Mouse (Mus musculus) effector memory CD4-positive, alpha-beta T cell, adult 7 months (primary cell): ENCODE data around the gene Gm1673. TPM values are rescaled to one million over a fixed set of nuclear protein-coding genes. Genes with fewer than 3 reads are reported as not detected.

Experiments
- polyA plus RNA-seq: library from polyadenylated mRNA; unstranded; fragments of 100-300 nt; shearing (Covaris generic); gene quantifications from one replicate; pipeline ENCODE4 v1.2.1, GENCODE M21; 2017

Gene Gm1673
- not detected for polyA plus RNA-seq

GRCm38 (mm10) chr5:33983309-33984121, at the start of gene Gm1673:
Gm1673 (plus strand) TSS chr5:33983433.

GRCm38 (mm10) chr5:33936120-33936707, 47.0 kb upstream of the Gm1673 start, which contains the start of gene Nelfa:
Nelfa (minus strand) TSS chr5:33936413.

GRCm38 (mm10) chr5:33995843-33996693, 12.8 kb downstream of the Gm1673 start, which contains the start of gene Nat8l:
Nat8l (plus strand) TSS chr5:33995984.

Other genes with a start within 250 kb of the Gm1673 start
- gene Letm1, start 200.6 kb upstream of the Gm1673 start, polyA plus RNA-seq = 105 TPM
- 28.5 TPM for gene Nsd2, start 162.7 kb upstream of the Gm1673 start, polyA plus RNA-seq
- gene Nelfa, start 47.0 kb upstream of the Gm1673 start, polyA plus RNA-seq = 34.0 TPM
- gene Nat8l, start 12.6 kb downstream of the Gm1673 start, polyA plus RNA-seq = not detected
- not detected for gene Poln, start 186.0 kb downstream of the Gm1673 start, polyA plus RNA-seq
- 87.9 TPM for gene Haus3, start 186.1 kb downstream of the Gm1673 start, polyA plus RNA-seq
- gene Mxd4, start 204.3 kb downstream of the Gm1673 start, polyA plus RNA-seq = 36.0 TPM